ENCODE assay signal across 11 mouse cellular contexts in the genomic region with DNA sequence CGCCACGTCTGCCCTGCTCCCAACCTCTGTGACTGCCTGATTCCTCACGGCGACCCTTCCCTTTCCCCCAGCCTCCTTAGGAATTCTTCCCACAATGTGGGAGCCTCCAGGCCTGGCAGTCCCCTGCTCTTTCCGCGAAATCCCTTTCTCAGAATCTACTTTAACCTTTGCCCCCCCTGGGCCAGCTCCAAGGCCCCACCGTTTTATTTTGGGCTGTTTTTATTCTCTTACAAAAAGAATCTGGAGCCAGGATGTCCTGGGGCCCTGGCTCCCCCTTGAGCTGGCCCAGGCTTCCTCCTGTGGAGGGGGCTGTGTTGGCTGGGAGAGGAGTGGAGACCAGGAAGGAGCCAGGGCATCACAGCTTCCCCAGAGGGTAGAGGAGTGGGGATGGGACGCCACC.
DNase-seq lines count a peak whose midpoint lies in the region; ATAC-seq lines count a peak whose summit lies in the region.
"Had no signal": no experiment of that assay in that cellular context is flagged by ENCODE, and none has a peak within 500 bp of the region (broad histone marks: within the 10 kb centered on the region; RNA-seq: fewer than 3 reads in every experiment).

No protein-coding gene starts in this region.

- no peak overlapping the region for H3K4me2 ChIP-seq in hindbrain, embryonic 11.5 days (replicated peaks; ENCODE audit: low read depth, low read length)
- H3K4me2 ChIP-seq in midbrain, embryonic 11.5 days = no peak overlapping the region
- no peak overlapping the region for H3K4me2 ChIP-seq in midbrain, embryonic 15.5 days
- H3K4me2 ChIP-seq: limb, embryonic 13.5 days had no signal

- no peak for DNase-seq in hindbrain, embryonic 10.5 days (ENCODE audit: low spot score)
- no peak for DNase-seq in hindbrain, embryonic 11.5 days (ENCODE audit: low spot score)
- peak; percentile 81 for DNase-seq in midbrain, embryonic 11.5 days (ENCODE audit: low spot score, missing footprints)
- peak; percentile 58 to 88 for DNase-seq in kidney, adult 8-10 months
- DNase-seq in ovary, postnatal 36 days (ENCODE audit: low spot score) = peak; percentile 52
- DNase-seq in urinary bladder, adult 18-20 months (ENCODE audit: low spot score in 2 of 2) = no peak
- DNase-seq: cerebellum, adult 9-10 months; gastrocnemius, postnatal 10 days; thymus, postnatal 36 days had no signal

- peak overlapping the region; percentile 53; the same call in 1 of the 2 replicates for H3K27ac ChIP-seq in hindbrain, embryonic 10.5 days
- H3K27ac ChIP-seq in hindbrain, embryonic 11.5 days (ENCODE audit: low read depth, low read length) = no peak overlapping the region
- no peak overlapping the region for H3K27ac ChIP-seq in midbrain, embryonic 11.5 days (ENCODE audit: low read depth, low read length)
- no peak overlapping the region for H3K27ac ChIP-seq in midbrain, embryonic 15.5 days
- H3K27ac ChIP-seq: limb, embryonic 13.5 days had no signal

- H3K9ac ChIP-seq in hindbrain, embryonic 11.5 days (ENCODE audit: low read depth, low read length) = no peak overlapping the region
- no peak overlapping the region for H3K9ac ChIP-seq in midbrain, embryonic 11.5 days (ENCODE audit: low read length)
- H3K9ac ChIP-seq in midbrain, embryonic 15.5 days = no peak overlapping the region; the same call in 1 of the 2 replicates
- H3K9ac ChIP-seq: limb, embryonic 13.5 days had no signal

- peaks cover 16% of the 10 kb centered on the region for H3K4me1 ChIP-seq in hindbrain, embryonic 10.5 days (replicated peaks)
- H3K4me1 ChIP-seq in hindbrain, embryonic 11.5 days (replicated peaks; ENCODE audit: control insufficient read depth, insufficient read depth, low read length) = no peaks in the 10 kb centered on the region
- H3K4me1 ChIP-seq in midbrain, embryonic 11.5 days (ENCODE audit: control insufficient read depth, insufficient read depth, low read length) = no peaks in the 10 kb centered on the region
- no peaks in the 10 kb centered on the region for H3K4me1 ChIP-seq in midbrain, embryonic 15.5 days
- H3K4me1 ChIP-seq: limb, embryonic 13.5 days had no signal

- ATAC-seq in hindbrain, embryonic 11.5 days (ENCODE audit: low FRiP score) = no peak
- no peak for ATAC-seq in midbrain, embryonic 11.5 days (ENCODE audit: low FRiP score)
- ATAC-seq in midbrain, embryonic 15.5 days (replicated peaks) = no peak

- no peaks in the 10 kb centered on the region for H3K9me3 ChIP-seq in hindbrain, embryonic 10.5 days
- H3K9me3 ChIP-seq in hindbrain, embryonic 11.5 days (ENCODE audit: control insufficient read depth, low read length) = no peaks in the 10 kb centered on the region
- no peaks in the 10 kb centered on the region for H3K9me3 ChIP-seq in midbrain, embryonic 11.5 days (ENCODE audit: control insufficient read depth, low read length)
- no peaks in the 10 kb centered on the region for H3K9me3 ChIP-seq in midbrain, embryonic 15.5 days

- WGBS in hindbrain, embryonic 10.5 days = 55% methylated on average over 8 of the region's 8 CpGs
- WGBS in hindbrain, embryonic 11.5 days = 55% methylated on average over 8 of the region's 8 CpGs
- WGBS in midbrain, embryonic 11.5 days = 52% methylated on average over 8 of the region's 8 CpGs
- 50% methylated on average over 8 of the region's 8 CpGs for WGBS in midbrain, embryonic 15.5 days

- H3K27me3 ChIP-seq in hindbrain, embryonic 10.5 days (ENCODE audit: insufficient read depth, poor library complexity, severe bottlenecking) = no peaks in the 10 kb centered on the region
- H3K27me3 ChIP-seq in hindbrain, embryonic 11.5 days (ENCODE audit: control insufficient read depth, insufficient read depth, low read length) = no peaks in the 10 kb centered on the region
- no peaks in the 10 kb centered on the region for H3K27me3 ChIP-seq in midbrain, embryonic 11.5 days (ENCODE audit: control insufficient read depth, insufficient read depth, low read length)
- no peaks in the 10 kb centered on the region for H3K27me3 ChIP-seq in midbrain, embryonic 15.5 days (replicated peaks)
- H3K27me3 ChIP-seq: limb, embryonic 13.5 days had no signal

- peaks cover 96% of the 10 kb centered on the region for H3K36me3 ChIP-seq in hindbrain, embryonic 10.5 days
- peaks cover 11% of the 10 kb centered on the region for H3K36me3 ChIP-seq in hindbrain, embryonic 11.5 days (ENCODE audit: control insufficient read depth, insufficient read depth, low read length)
- H3K36me3 ChIP-seq in midbrain, embryonic 11.5 days (ENCODE audit: control insufficient read depth, insufficient read depth, low read length) = peaks cover 15% of the 10 kb centered on the region
- peaks cover 47% of the 10 kb centered on the region for H3K36me3 ChIP-seq in midbrain, embryonic 15.5 days (replicated peaks)

- H3K4me3 ChIP-seq in hindbrain, embryonic 10.5 days = no peak overlapping the region
- H3K4me3 ChIP-seq in hindbrain, embryonic 11.5 days (ENCODE audit: low read depth, low read length) = no peak overlapping the region
- no peak overlapping the region for H3K4me3 ChIP-seq in midbrain, embryonic 11.5 days (ENCODE audit: low read depth, low read length)
- no peak overlapping the region for H3K4me3 ChIP-seq in midbrain, embryonic 15.5 days
- H3K4me3 ChIP-seq: limb, embryonic 13.5 days had no signal

Comparison
In these comparisons a context has a peak if more than half of its experiments do, and no peak if none do; other contexts are left out.
1. DNase-seq: peak in midbrain, embryonic 11.5 days (single experiment), kidney, adult 8-10 months (2 of 2) and ovary, postnatal 36 days (single experiment); none in hindbrain, embryonic 10.5 days (single experiment), hindbrain, embryonic 11.5 days (single experiment) and urinary bladder, adult 18-20 months (0 of 2).